Mouse (Mus musculus) frontal cortex, adult (tissue): ENCODE measurements around the gene Ndufb6.
"Not testable (repeated sequence)": the region's sequence is repeated elsewhere in the genome, so short reads cannot be mapped to it uniquely, and the experiment has no call there.

Experiments used
- ATAC-seq: cut with Nextera tagmentation; 2 replicates; pipeline ENCODE4 v1.9.2; 2017; ENCODE audit warnings: mild to moderate bottlenecking, moderate library complexity, mixed read lengths; ENCODE audit not compliant: low TSS enrichment

Gene Ndufb6

GRCm38 (mm10) chr4:40279276-40279900 is at the start of gene Ndufb6:
Gene Ndufb6 (minus strand): TSS chr4:40279421.
- ATAC-seq = peak; percentile 95

- no peak for ATAC-seq
These were observed 47.9 kb upstream of the Ndufb6 start for GRCm38 (mm10) chr4:40327161-40327560.

- ATAC-seq = no peak
These were observed 45.4 kb upstream of the Ndufb6 start for GRCm38 (mm10) chr4:40324620-40325019.

- no peak for ATAC-seq
These were observed 38.2 kb upstream of the Ndufb6 start for GRCm38 (mm10) chr4:40317404-40317803.

GRCm38 (mm10) chr4:40313026-40313425 is 33.8 kb upstream of the Ndufb6 start:
- no peak for ATAC-seq

GRCm38 (mm10) chr4:40312213-40312612 is 33.0 kb upstream of the Ndufb6 start:
- ATAC-seq = no peak

- peak; percentile 62 for ATAC-seq
These were observed 31.7 kb upstream of the Ndufb6 start for GRCm38 (mm10) chr4:40310796-40311383.

GRCm38 (mm10) chr4:40309682-40310081 is 30.5 kb upstream of the Ndufb6 start:
- ATAC-seq = no peak

- ATAC-seq = no peak
These were observed 23.4 kb upstream of the Ndufb6 start for GRCm38 (mm10) chr4:40302445-40303125.

GRCm38 (mm10) chr4:40301076-40301789 is 22.0 kb upstream of the Ndufb6 start:
- peak; percentile 92 for ATAC-seq

- no peak for ATAC-seq
These were observed 19.9 kb upstream of the Ndufb6 start for GRCm38 (mm10) chr4:40299169-40299568.

- ATAC-seq = not testable (repeated sequence)
These were observed 12.3 kb upstream of the Ndufb6 start for GRCm38 (mm10) chr4:40291511-40291910.

GRCm38 (mm10) chr4:40289046-40289445 is 9.8 kb upstream of the Ndufb6 start:
- ATAC-seq = no peak

- ATAC-seq = no peak
These were observed 8.2 kb upstream of the Ndufb6 start for GRCm38 (mm10) chr4:40287415-40287814.

GRCm38 (mm10) chr4:40285582-40285981 is 6.4 kb upstream of the Ndufb6 start:
- peak; percentile 81 for ATAC-seq

- ATAC-seq = no peak; the same call in 1 of the 2 replicates
These were observed 343 bp downstream of the Ndufb6 start for GRCm38 (mm10) chr4:40278880-40279275.

GRCm38 (mm10) chr4:40269430-40270032 is 9.7 kb downstream of the Ndufb6 start, which contains the start of the genes Smim27 and Topors:
Gene Smim27 (plus strand): TSS chr4:40269579.
Gene Topors (minus strand): TSS chr4:40269850.
- ATAC-seq = peak; percentile 90

- ATAC-seq = peak; percentile 7; the same call in 1 of the 2 replicates
These were observed 10.4 kb downstream of the Ndufb6 start for GRCm38 (mm10) chr4:40268835-40269234.

GRCm38 (mm10) chr4:40268204-40268813 is 10.9 kb downstream of the Ndufb6 start:
- ATAC-seq = peak; percentile 76

- ATAC-seq = peak; percentile 5
These were observed 11.5 kb downstream of the Ndufb6 start for GRCm38 (mm10) chr4:40267681-40268080.

GRCm38 (mm10) chr4:40264321-40264720 is 14.9 kb downstream of the Ndufb6 start:
- ATAC-seq = no peak
